Mouse (Mus musculus) right cerebral cortex, postnatal 10 days (tissue): ENCODE results near the gene Phyh.

ENCODE experiments used
- DNase-seq, 2 experiments: peaks; one replicate each; pipeline ENCODE4 v3.0.0; 2021; ENCODE audit warnings: low spot score in 2 of 2

The Phyh gene

DNA sequence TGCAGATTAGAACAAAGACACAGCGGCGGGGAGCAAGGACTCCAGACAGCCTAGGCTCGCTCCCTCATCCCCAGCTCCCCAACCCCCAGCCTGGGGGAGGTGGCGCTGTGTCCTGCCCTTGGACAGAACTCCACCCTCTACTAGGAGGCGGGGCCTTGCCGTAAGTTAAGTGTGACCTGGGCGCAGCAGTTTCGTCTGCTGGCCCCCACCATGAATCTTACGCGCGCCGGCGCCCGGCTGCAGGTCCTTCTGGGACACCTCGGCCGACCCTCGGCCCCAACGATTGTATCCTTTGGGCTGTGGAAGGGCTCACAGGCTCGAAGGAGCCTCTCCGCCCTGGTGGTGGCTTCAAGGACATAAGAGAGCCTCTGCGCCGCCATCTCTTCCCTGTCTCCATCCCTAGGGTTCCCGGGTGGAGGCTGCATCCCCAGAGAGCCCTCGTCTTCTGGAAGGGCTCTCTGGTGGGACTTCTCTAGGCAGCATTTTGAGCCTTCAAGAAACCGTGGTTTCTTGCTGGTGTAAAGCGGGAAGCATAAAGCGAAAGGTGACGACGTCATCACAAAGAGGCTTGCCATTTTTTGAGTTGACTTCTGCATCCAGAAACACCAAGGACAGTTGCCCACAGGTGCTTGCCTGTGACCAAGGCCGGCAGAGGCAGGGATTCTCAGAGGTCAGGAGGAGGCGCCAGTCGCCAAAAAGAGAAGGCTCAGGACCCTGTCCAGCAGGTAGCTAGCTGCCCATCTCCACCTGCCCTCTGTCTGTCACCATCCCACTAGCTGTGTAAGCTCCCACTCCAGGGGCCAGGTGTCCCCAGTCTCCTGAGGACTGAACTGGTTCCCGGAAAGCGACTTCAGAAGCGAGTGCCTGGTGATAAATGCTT is at the start of gene Phyh:
Phyh (plus strand) TSS at position 160 of the 880 bp plus-strand sequence.
- peak; percentile 82 for DNase-seq

DNA sequence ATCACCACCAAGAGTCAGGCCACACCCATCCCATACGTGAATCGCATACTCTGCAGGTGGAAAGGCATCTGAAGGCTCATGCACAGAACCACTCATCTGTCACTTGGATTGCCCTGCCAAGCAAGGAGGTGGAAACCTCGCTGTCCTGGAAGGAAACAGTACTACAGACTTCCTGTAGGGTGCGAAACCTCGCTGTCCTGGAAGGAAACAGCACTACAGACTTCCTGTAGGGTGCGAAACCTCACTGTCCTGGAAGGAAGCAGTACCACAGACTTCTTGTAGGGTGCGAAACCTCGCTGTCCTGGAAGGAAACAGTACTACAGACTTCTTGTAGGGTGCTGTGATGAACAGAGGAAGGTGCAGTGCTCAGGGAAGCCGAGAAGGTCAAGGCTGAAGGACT is 46.1 kb upstream of the Phyh start:
- no peak for DNase-seq

DNA sequence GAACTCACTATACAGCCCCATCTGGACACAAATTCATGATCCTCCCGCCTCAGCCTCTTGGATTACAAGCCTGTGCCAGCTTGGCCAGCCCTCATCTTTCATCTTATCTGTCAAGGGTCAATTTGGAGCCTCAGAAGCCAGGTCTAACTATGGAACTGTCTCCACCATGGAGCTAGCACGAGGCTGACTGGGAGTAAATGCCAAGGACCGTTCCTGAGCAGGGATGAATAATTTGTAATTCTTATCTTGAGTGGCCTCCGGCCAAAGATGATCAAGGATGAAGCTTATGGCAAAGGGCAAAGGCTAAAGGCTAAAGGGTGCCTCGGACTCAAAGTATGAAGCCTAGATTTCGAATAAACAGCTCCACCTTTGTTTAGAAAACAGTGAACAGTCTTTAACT is 45.5 kb upstream of the Phyh start:
- no peak for DNase-seq

DNA sequence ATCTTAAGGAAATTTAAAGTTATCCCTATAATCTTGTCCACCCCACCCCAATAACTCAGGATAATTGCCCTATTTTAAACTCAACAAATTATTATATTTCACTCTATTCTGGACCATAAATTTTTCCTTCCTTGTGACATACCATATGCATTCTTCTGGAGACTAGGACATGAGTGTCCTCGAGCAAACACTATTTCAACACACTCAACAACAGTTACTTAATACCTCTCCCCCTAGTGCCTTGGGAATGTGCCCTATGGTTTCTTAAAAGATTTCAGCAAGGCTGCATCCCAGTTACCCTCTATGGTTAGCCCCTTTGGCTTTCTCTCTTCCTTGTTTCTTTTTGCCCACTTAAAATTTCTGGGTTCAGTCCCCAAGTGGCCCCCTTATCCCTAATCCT is 43.7 kb upstream of the Phyh start:
- no peak for DNase-seq

DNA sequence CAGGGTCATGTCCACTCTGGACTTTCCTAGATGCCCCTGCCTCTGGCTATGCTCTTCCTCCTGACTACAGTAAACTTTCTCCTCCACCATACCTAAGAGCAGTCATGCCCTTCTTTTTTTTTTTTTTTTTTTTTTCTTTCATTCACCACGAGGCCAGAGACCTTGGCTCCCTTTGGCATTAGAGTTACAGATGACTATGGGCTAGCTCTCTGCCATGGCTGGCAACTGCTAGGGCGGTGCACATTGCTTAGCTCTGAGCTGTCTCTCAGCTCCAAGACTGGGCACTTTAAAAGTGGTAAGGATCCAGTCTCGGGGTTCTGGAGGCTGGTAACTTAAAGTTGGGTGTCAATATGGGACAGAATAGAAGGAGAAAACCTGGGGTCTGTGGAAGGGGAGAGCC is 42.7 kb upstream of the Phyh start:
- no peak for DNase-seq

DNA sequence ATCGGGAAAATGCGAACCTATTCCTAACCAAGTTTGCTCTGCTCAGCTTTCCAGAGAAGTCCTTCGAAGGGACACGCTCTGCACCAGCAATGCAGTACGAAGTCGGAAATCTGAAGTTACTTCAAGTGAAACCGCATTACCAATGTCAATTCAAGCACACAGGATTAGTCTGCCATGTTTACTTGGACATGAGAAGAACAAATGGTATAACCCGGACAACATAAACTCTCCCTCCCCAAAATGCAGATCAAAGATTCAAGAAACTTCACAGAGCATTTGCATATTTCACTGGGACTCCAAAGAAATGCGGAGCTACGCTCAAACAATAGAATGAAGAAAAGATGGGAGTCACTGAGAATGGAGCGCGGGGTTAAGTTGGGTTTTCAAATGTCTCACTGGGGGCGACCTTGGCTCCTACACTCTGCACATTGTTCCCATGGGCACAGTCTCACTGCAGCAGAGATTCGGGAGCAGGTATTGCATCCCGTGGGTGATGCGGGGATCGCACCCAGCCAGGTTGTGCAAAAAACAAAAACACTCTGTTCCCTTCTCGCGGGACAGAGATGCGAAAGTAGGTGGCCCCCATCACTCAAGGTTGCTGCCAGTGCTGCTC is 38.0 kb upstream of the Phyh start:
- peak; percentile 53 to 62 for DNase-seq

DNA sequence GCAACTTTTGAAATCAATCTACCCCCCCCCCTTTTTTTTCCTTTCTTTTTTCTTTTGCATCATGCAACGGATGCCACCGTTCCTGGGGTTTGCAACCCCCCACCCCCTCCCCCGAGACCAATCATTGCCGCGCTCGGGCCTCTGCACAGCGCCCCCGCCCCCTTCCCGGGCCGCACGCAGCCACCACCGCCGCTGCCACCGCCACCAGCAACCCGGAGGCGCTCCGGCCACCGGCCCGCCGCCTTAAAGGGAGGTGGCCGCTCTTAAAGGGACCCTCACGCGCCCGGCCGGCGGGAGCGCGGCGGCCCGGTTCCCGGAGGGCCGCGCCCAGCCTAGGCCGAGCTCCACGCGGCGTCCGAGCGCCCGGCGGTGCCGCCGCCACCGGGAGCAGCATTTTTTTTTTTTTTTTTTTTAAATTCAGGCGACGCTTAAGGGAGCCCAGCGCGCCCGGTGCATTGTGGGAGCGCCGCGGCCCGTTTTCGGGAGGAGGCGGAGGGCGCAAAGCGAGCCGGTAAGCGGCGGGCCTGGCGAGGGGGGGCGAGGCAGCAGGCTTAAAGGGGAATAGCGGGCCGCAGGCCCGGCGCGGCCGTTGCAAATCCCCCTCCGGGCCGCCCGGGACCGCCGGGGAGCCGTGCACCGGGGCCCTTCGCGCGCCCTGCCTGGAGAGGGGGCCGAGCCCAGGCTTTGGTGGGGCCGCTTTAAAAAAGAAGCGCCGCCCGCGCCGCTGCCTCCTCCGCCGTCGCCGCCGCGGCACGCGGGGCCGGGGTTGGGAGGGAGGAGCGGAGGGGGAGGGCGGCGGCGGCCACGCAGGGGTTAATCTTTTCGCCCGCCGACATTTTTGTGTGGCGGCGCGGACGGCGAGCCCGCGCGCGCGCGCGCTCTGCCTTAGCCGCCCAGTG is 37.2 kb upstream of the Phyh start, which contains the start of gene Sephs1:
Sephs1 (plus strand) TSS at position 215 of the 899 bp plus-strand sequence.
- peak; percentile 90 for DNase-seq

DNA sequence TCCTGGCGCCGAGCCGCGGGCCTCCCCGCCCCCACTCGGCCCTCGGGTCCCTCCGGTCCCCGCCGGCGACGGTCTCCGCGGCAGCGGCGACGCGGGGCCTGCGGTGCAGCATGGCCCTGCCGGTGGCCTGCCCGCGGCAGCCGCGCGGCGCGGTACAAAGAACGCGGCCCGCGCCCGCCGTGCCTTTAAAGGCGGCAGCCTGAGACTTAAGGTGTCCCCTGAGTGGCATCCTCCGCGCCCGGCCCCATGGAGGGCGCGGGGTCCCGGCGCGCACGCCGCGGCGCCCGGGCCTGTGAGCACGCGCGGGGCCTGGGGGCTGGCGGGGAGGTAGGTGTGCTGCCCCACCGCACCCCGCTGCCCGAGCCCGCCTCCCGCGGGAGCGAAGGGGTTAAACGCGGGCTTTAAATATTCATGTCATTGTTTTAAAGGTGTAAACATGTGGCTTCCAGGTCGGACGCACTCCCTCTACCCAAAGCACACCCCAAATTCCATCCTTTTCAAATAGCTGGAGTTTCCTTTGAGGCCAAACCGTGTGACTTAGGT is 36.5 kb upstream of the Phyh start:
- peak; percentile 75 to 77 for DNase-seq

DNA sequence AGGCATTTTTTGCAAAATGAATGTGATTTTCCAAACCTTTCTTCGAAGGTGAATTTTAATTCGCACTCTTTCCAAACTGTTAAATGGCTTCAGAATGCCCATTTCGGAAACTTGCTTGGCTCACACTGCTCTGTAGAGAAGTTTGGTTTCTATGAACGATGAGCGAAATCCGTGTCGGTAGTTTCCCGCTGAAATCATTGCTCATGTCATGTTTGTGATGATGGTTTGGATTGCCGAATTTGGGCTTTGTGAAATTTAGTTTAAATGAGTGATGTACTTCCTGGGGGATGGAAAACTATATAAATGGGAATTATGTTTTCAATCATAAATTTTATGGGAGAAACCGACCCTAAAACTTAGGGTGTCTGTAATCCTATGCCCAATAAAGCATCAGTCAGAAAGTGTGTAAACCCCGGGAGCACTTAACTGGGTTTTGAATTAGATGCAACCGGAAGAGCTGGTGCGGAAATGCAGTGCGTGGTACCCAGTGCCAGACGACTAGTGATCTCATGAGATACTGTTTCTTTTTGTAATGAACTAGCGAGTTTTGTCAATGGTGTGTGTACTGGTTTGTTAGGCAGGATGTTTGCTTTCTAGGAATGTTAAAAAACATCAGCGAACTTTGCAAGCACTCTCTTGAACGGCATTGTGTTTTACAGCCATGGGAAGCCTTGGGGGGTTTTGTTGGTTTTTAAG is 35.7 kb upstream of the Phyh start:
- DNase-seq: no peak

DNA sequence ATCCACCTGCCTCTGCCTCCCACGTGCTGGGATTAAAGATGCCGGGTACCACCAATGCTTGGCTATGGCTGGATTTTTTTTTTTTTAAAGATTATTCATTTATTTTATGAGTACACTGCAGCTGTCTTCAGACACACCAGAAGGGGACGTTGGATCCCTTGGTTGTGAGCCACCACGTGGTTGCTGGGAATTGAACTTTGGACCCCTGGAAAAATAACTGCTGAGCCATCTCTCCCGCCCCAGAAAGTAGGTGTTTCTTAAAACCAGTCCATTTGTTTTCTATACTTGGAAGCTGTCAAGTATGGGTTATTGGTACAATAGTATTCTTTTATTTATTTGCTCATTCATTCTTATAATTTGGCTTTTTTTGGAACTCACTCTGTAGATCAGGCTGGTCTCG is 31.9 kb upstream of the Phyh start:
- DNase-seq: no peak

DNA sequence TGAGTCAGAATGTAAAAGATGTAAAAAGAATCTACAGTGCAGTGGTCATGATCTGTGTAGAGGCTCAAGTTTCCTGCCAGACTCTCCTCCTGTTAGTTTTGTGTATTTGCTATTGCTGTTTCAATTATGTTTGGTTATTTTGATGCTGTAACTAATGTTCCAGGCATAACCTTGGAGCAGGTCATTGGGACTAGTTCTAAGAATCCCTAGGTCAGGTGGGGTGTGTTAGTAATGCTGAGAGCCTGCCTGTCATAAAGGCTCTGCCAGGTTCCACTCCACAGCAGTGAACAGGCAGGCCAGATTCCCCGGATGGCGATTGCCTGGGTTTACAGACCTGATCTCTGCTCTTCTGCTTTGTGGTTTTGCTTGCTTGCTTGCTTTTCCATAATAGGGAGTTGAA is 23.2 kb upstream of the Phyh start:
- DNase-seq: no peak

DNA sequence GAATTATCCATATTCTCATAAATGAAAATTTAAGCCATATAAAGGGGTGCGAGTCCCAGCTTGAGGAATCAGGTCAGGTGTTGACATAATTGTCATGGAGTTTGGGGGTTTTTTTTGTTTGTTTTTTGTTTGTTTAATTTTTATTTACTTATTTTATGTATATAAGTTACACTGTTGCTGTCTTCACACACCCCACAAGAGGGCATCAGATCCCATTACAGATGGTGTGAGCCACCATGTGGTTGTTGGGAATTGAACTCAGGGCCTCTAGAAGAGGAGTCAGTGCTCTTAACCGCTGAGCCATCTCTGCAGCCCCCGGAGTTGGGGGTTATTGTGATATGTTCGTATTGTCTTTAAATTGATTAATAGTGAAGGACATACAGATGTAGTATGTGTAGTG is 21.8 kb upstream of the Phyh start:
- no peak for DNase-seq

DNA sequence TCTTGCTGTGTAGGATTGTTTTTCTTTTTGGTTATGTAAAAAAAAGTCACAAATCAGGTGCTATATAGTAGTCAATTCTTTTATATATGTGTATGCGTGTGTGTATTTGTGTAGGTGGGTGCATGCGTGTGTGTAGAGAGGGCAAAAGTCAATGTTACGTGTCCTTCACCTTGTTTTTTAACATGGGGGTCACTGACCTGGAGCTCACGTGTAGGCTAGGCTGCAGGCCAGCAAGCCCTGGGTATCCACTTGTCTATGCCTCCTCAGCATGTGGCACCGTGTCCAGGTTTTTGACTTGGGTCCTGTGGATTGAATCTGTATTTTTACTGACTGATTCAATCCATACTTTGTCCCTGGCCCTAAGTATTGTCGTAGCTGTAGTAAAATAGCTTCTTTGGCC is 18.2 kb upstream of the Phyh start:
- DNase-seq: no peak

DNA sequence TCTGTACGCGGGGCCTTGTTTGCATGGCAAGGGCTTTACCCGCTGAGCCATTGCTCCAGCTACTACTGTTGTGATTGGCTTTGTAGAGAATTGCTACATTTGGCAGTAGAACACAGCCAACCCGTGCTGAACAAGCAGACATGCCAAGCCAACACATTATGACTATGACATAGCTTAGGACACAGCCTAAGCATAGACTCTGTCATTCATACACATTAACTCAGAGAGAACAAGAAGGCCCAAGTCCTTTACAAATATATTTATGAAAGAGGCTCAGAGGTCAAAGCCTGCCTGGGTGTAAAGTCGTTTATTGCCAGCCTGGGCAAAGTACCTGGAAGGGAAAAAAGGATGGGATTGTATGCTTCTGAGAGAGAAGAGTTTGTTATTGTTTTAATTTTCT is 16.5 kb upstream of the Phyh start:
- no peak for DNase-seq

DNA sequence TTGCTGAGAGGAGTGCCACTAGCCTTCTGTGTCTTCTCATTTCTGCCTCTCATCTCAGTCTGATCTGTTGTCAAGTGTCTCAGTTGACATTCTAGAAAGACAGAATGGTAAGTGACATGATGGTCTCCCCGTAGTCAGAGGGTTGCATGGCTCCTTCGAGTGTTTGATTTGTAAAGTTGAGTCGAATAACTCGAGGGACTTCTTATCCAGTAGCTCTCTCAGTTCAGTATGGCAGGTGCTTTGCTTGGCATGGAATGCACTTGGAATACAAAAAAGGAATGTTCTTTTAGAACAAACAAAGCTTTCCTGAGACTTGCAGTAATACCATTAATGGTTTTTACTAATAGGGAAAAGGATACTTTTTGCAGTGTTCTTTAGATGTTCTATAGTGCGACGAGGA is 11.7 kb upstream of the Phyh start:
- no peak for DNase-seq

DNA sequence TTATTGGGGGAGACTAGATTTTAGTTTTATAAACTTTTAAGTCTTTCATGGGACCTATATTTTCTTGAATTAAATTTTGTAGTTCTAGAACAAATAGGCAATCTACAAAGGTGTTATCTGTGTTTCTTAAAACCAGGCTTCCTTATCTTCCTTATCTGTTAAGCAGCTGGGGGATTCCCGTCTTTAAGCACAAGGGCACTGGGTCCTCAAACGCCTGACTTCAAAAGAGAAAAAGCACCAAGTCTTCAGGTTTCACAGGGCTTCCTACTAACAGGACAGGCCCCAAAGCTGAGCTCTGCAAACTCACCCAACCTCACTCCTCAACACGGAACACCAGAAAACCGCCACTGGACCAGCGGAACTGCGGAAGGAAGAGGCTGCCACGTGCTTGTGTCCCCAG is 10.9 kb upstream of the Phyh start:
- no peak for DNase-seq

DNA sequence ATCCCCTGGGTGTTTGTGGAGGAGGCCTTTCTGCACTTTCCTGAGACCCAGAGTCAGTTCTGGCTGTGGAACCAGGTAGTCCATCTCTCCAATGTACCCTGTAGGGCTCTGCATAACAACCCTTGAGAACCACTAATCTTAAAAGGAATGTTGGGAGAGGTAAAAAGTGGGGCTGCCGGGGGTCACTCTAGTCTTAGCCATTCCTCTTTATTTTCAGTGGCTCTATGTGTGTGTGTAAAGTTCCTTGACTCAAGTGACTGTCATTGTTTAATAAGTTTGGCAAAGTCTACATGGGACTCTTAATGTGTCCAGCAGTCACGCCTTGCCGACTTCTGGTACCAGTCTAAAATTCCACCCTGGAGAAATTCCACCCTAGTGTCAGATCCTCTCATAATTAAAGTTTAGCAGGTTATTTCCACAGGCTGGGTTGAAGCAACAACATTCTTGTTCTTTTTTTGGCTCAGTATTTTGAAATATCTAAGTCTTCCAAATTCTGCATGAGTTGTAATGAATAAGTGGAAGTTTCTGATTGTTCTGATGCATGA is 10.0 kb upstream of the Phyh start:
- DNase-seq: no peak

DNA sequence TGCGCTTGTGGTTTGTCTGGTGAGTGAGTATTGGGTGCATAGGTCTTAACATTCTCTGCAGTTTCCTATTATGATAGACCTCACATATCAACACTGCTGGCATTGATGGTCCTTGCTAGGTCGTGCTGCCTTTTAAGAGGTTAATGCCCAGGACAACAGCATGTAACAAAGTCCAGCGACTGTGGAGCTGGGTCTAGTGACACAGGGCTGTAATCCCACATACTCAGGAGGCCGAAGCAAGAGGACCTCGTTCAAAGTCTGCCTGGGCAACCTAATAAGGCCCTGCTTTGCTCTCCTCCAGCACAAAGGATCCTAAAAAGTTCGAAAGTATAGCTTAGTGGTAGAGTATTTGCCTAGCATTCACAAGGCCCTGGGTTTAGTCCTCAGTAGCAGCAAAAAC is 8.9 kb upstream of the Phyh start:
- DNase-seq: no peak

DNA sequence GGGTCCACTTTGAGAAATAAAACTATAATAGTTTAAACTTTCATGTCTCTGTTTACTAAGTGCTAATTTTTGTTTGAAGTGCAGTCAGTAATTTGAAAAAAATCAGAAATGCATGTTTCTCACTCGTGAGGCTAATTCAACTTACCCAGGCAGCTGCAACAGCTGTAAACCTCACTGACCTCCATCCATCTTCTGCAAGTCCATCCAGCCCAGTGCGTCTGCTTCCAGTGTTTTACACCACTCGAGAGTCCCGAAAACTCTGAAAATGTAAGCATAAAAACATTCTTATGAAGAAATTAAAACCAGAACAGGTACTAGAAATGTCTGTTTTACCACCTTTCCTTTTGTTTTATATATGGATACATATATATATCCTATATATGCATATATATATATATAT is 8.3 kb upstream of the Phyh start:
- DNase-seq: no peak

DNA sequence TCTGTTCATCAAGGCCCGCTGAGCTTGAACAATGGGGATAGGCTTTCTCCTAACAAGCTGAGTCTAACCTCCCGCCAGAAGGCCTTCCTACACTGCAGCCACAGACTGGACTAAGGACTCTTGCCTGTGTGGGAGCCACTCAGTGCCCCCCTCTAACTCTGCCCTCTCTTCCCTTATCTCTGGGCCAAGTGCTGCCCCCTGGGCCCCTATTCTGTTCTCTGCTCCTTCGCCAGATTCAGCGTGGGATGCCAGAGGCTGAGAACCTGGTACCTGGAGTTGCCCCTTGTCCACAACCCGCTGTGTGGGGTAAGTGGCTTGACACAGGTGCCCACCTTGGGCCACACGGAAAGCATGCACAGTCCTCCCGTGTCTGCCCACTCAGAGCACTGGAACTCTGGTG is 4.9 kb upstream of the Phyh start:
- DNase-seq: no peak

DNA sequence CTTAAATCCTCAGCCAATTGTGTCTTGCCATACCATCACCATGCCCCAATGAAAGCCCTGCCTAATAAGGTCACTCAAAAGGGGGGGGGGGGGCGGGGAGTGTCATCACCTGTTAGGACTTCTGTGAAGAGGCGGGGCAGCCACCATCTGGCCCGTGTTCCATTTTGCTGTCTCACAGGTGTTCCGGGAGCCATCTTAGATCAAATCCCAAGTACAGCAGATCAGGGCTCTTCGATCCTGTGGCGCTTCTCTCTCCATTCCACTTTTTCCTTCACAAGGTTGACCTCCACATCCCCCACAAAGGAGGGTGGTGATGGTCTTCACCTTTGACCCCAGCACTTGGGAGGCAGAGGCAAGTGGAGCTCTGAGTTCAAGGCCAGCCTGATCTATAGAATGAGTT is 2.8 kb upstream of the Phyh start:
- no peak for DNase-seq
